Mouse (Mus musculus): ENCODE data around the gene 1810037I17Rik. TPM values are rescaled to one million over a fixed set of nuclear protein-coding genes. Genes with fewer than 3 reads are reported as not detected.
A peak's percentile ranks its signal among the peaks of the same experiment; 100 is the strongest.
"Not testable (repeated sequence)": the region's sequence is repeated elsewhere in the genome, so short reads cannot be mapped to it uniquely, and the experiment has no call there.

Gene 1810037I17Rik
- total and polyA plus RNA-seq, 3 experiments, result 18.3 to 59.0 (median 46.0) TPM

GRCm38 (mm10) chr3:122932466-122932865 lies 8.5 kb downstream of the 1810037I17Rik start:
- DNase-seq, result no peak

GRCm38 (mm10) chr3:122937176-122937575 lies 13.2 kb downstream of the 1810037I17Rik start:
- not testable (repeated sequence) for DNase-seq

GRCm38 (mm10) chr3:122939215-122939614 lies 15.2 kb downstream of the 1810037I17Rik start:
- DNase-seq, result no peak

GRCm38 (mm10) chr3:122943387-122943890 lies 19.4 kb downstream of the 1810037I17Rik start:
- peak; percentile 62 for DNase-seq

GRCm38 (mm10) chr3:122950129-122950528 lies 26.1 kb downstream of the 1810037I17Rik start:
- DNase-seq, result no peak

- DNase-seq, result no peak
Measured at GRCm38 (mm10) chr3:122964301-122964700, 40.3 kb downstream of the 1810037I17Rik start.

- no peak for DNase-seq
Measured at GRCm38 (mm10) chr3:122968391-122968790, 44.4 kb downstream of the 1810037I17Rik start.

- no peak for DNase-seq
Measured at GRCm38 (mm10) chr3:122972126-122972822, 48.3 kb downstream of the 1810037I17Rik start.

GRCm38 (mm10) chr3:122974833-122975232 lies 50.8 kb downstream of the 1810037I17Rik start:
- DNase-seq, result no peak

GRCm38 (mm10) chr3:122975363-122975762 lies 51.4 kb downstream of the 1810037I17Rik start:
- no peak for DNase-seq

Other genes starting within 250 kb of the 1810037I17Rik start
- 10 to 100 TPM; 46.5 to 48.8 TPM for gene Pde5a, start 195.3 kb upstream of the 1810037I17Rik start, total RNA-seq (2021)
- gene Pde5a, start 195.3 kb upstream of the 1810037I17Rik start, polyA plus RNA-seq (2012; rRNA removed), result 4.6 and 7.3 TPM in 2 replicates
- not detected for gene Fabp2, start 29.1 kb upstream of the 1810037I17Rik start, total RNA-seq (2021)
- gene Fabp2, start 29.1 kb upstream of the 1810037I17Rik start, polyA plus RNA-seq (2012; rRNA removed), result not detected in 2 replicates
- gene Gm10959, start 4.8 kb upstream of the 1810037I17Rik start, total RNA-seq (2021), result not detected
- gene Gm10959, start 4.8 kb upstream of the 1810037I17Rik start, polyA plus RNA-seq (2012; rRNA removed), result not detected in 2 replicates
- 10 to 100 TPM; 26.1 to 27.5 TPM for gene Usp53, start 60.3 kb downstream of the 1810037I17Rik start, total RNA-seq (2021)
- gene Usp53, start 60.3 kb downstream of the 1810037I17Rik start, polyA plus RNA-seq (2012; rRNA removed), result 2.0 and 3.3 TPM in 2 replicates
- gene Myoz2, start 110.8 kb downstream of the 1810037I17Rik start, total RNA-seq (2021), result under 1 TPM in 1 of 2 experiments, not detected in 1; 0.41 TPM
- gene Myoz2, start 110.8 kb downstream of the 1810037I17Rik start, polyA plus RNA-seq (2012; rRNA removed), result not detected in 2 replicates